Mouse (Mus musculus) lung, embryonic 14.5 days (tissue): ENCODE results near the gene Nppa. TPM values are rescaled to one million over a fixed set of nuclear protein-coding genes. Genes with fewer than 3 reads are reported as not detected.
"Not testable (repeated sequence)": the region's sequence is repeated elsewhere in the genome, so short reads cannot be mapped to it uniquely, and the experiment has no call there.

Experiments
- ATAC-seq: fragments of 200-750 bp; cut with Nextera tagmentation; 2 replicates; pipeline ENCODE4 v1.8.0; 2017; ENCODE audit warnings: mild to moderate bottlenecking, moderate TSS enrichment, moderate library complexity; ENCODE audit not compliant: insufficient read depth
- DNase-seq: peaks from one replicate; pipeline ENCODE4 v3.0.0-alpha.2; 2015
- H3K27ac ChIP-seq: fragments of 300-500 bp; sonication (generic); 2 replicates; pipeline ENCODE4 v1.5.1; 2014; ENCODE audit warnings: low read depth, mild to moderate bottlenecking, moderate library complexity
- H3K27me3 ChIP-seq: fragments of 300-500 bp; sonication (generic); 2 replicates; pipeline ENCODE4 v1.6.1; 2014; ENCODE audit warnings: low read length, control low read depth; ENCODE audit not compliant: insufficient read depth
- H3K36me3 ChIP-seq: fragments of 300-500 bp; sonication (generic); 2 replicates; pipeline ENCODE4 v1.6.1; 2014; ENCODE audit warnings: control low read depth; ENCODE audit not compliant: insufficient read depth
- H3K4me1 ChIP-seq: fragments of 300-500 bp; sonication (generic); 2 replicates; pipeline ENCODE4 v1.6.1; 2014; ENCODE audit warnings: antibody characterized with exemption, control low read depth; ENCODE audit not compliant: insufficient read depth
- H3K4me2 ChIP-seq: fragments of 300-500 bp; sonication (generic); 2 replicates; pipeline ENCODE4 v1.6.1; 2014; ENCODE audit warnings: mild to moderate bottlenecking
- H3K4me3 ChIP-seq: fragments of 300-500 bp; sonication (generic); 2 replicates; pipeline ENCODE4 v1.5.1; 2014; ENCODE audit warnings: low read depth, low read length
- H3K9ac ChIP-seq: fragments of 300-500 bp; sonication (generic); 2 replicates; pipeline ENCODE4 v1.6.1; 2014
- H3K9me3 ChIP-seq: fragments of 300-500 bp; sonication (generic); 2 replicates; pipeline ENCODE4 v1.6.1; 2016; ENCODE audit warnings: low read depth, low read length, control low read depth
- CTCF ChIP-seq: IDR thresholded peaks from 2 replicates; pipeline ENCODE4 v1.5.1; 2016; ENCODE audit warnings: antibody characterized with exemption, low read depth
- WGBS: fragments of 180-500 bp; shearing (Covaris S2); extraction: QIAGEN DNeasy Blood & Tissue Kit; methylation state at CpG from one replicate; pipeline ENCODE4 v1.1.7; 2014; 5-methylcytosine and 5-hydroxymethylcytosine counted together
- polyA plus RNA-seq: library from polyadenylated mRNA; unstranded; fragments of >200 nt; fragmentation: Nextera tagmentation; extraction: Ambion mirVana; gene quantifications from 2 replicates; pipeline ENCODE4 v1.2.1, GENCODE M21; 2014

Gene Nppa
- polyA plus RNA-seq, 1 experiment from 2014 or later: not detected

- H3K4me3 ChIP-seq: peak overlapping the region; percentile 74
- ATAC-seq: peak; percentile 50
- WGBS: under 1% methylated on average over 19 of the region's 19 CpGs
- peak overlapping the region; percentile 89 for H3K27ac ChIP-seq
- peak overlapping the region; percentile 94 for H3K4me2 ChIP-seq
- no peaks in the 10 kb centered on the region for H3K9me3 ChIP-seq
- H3K4me1 ChIP-seq: peaks cover 23% of the 10 kb centered on the region
- H3K9ac ChIP-seq: peak overlapping the region; percentile 54
- peak; percentile 89 for DNase-seq
- no peak for TF ChIP-seq CTCF
- no peaks in the 10 kb centered on the region for H3K27me3 ChIP-seq
- H3K36me3 ChIP-seq: peaks cover 35% of the 10 kb centered on the region
These were observed 40.5 kb downstream of the Nppa start for GRCm38 (mm10) chr4:148040933-148041610.

DNA sequence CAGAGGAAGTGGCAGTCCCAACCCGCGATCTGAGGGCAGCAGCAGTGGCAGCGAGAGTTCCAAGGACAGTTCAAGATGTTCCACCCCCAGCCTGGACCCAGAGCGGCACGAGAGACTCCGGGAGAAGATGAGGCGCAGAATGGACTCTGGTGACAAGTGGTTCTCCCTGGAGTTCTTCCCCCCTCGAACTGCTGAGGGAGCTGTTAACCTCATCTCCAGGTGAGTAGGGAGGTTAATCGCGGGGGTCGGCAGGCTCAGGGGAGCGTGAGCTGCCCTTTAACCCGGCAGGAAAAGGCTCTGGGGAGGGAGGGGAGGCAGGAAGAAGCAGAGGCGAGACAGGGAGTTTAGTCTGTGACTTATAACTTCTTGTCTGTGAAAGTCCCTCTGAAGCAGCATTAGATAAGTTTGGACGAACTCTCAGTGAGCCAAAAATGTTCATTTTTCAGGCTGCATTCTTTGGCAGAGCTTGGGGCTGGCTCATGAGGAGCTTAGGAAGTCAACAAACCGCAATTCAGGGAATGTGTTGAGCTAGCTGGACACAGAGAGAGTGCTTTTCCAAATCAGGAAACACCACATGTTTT lies 41.2 kb downstream of the Nppa start:
- H3K36me3 ChIP-seq: peaks cover 33% of the 10 kb centered on the region
- ATAC-seq: no peak

DNA sequence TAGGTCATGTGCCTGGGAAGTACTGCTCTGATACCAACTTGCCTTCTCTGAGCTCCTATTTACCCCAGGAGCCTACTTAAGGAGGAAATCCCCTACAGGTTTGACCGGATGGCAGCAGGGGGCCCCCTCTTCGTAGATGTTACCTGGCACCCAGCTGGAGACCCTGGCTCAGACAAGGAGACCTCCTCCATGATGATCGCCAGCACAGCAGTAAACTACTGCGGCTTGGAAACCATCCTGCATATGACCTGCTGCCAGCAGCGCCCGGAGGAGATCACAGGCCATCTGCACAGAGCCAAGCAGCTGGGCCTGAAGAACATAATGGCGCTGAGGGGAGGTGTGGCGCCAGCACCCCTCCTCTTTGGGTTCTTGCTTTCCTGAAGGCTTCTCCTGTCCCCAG lies 42.8 kb downstream of the Nppa start:
- WGBS: 86% methylated on average over 6 of the region's 8 CpGs
- H3K9ac ChIP-seq: not testable (repeated sequence)
- peak overlapping the region; percentile 94; the same call in 1 of the 2 replicates for H3K4me2 ChIP-seq

More for the DNA sequence above, 41.2 kb downstream of the Nppa start:
- peak overlapping the region; percentile 74 for H3K4me3 ChIP-seq
- H3K4me1 ChIP-seq: peaks cover 23% of the 10 kb centered on the region
- WGBS: 2% methylated on average over 16 of the region's 16 CpGs
- peak overlapping the region; percentile 54 for H3K9ac ChIP-seq
- DNase-seq: peak; percentile 85
- peak overlapping the region; percentile 89 for H3K27ac ChIP-seq
- H3K9me3 ChIP-seq: no peaks in the 10 kb centered on the region
- peak overlapping the region; percentile 94 for H3K4me2 ChIP-seq
- TF ChIP-seq CTCF: no peak
- no peaks in the 10 kb centered on the region for H3K27me3 ChIP-seq

GRCm38 (mm10) chr4:148044113-148044512 lies 43.6 kb downstream of the Nppa start:
- Histone ChIP-seq H3K4me1 (peaks cover 23% of the 10 kb centered on the region), H3K9ac (no peak overlapping the region), H3K4me2 (no peak overlapping the region), H3K27ac (no peak overlapping the region), H3K4me3 (no peak overlapping the region), H3K9me3 (no peaks in the 10 kb centered on the region), H3K36me3 (peaks cover 53% of the 10 kb centered on the region), H3K27me3 (no peaks in the 10 kb centered on the region)
- no peak for ATAC-seq
- TF ChIP-seq CTCF: no peak
- 90% methylated on average over 2 of the region's 2 CpGs for WGBS
- DNase-seq: no peak

More for the DNA sequence above, 42.8 kb downstream of the Nppa start:
- H3K27ac ChIP-seq, H3K4me3 ChIP-seq, DNase-seq, H3K9me3 ChIP-seq, H3K27me3 ChIP-seq, ATAC-seq: not testable (repeated sequence)
- peaks cover 45% of the 10 kb centered on the region for H3K36me3 ChIP-seq
- H3K4me1 ChIP-seq: peaks cover 23% of the 10 kb centered on the region

DNA sequence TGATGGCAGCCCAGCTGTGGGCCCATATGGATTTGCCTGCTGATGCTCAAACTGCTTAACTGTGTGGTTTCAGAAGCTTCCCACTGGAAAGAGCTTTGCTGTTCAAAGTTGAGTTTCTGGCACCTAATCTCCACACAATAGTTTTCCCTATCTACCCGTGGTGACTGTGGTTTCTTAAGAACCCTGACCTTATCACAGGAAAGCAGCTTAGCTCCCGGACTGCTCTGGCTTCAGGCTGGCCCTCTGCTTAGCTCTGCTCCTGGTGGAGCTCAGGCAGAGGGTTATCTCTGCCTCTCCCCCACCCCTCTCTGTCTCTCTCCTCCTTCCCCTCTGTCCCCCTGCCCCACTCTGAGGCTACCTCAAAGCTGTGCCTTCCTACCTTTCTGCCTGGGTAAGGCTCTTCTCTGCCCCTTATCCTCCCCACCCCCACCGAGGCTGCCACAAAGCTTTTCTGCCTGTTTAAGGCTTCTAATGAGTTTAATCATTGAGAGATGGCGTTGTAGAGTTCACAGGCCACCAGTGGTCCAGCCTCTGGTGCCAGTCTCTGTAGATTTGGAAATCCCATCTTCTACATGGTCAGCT lies 46.0 kb downstream of the Nppa start:
- peaks cover 7% of the 10 kb centered on the region; the same call in 1 of the 2 replicates for H3K4me1 ChIP-seq
- no peaks in the 10 kb centered on the region for H3K27me3 ChIP-seq
- no peak overlapping the region for H3K4me3 ChIP-seq
- peaks cover 77% of the 10 kb centered on the region for H3K36me3 ChIP-seq
- no peak overlapping the region for H3K4me2 ChIP-seq
- H3K9me3 ChIP-seq: no peaks in the 10 kb centered on the region
- no peak overlapping the region for H3K27ac ChIP-seq
- WGBS: 50% methylated on average over 4 of the region's 4 CpGs
- TF ChIP-seq CTCF: no peak
- H3K9ac ChIP-seq: no peak overlapping the region
- ATAC-seq: no peak; the same call in 1 of the 2 replicates
- no peak for DNase-seq

GRCm38 (mm10) chr4:148050396-148050914 lies 49.9 kb downstream of the Nppa start:
- DNase-seq, H3K4me2 ChIP-seq, H3K27ac ChIP-seq, H3K4me1 ChIP-seq, H3K27me3 ChIP-seq, ATAC-seq, H3K9ac ChIP-seq, H3K9me3 ChIP-seq, H3K4me3 ChIP-seq: not testable (repeated sequence)
- 80% methylated on average over 3 of the region's 3 CpGs for WGBS
- H3K36me3 ChIP-seq: peaks cover 86% of the 10 kb centered on the region
